In genomic region chr17:27392918-27393317, GRCm38 (mm10) we compare ENCODE assay signal across 10 mouse cellular contexts.
DNase-seq lines count a peak whose midpoint lies in the region; ATAC-seq and TF ChIP-seq lines count a peak whose summit lies in the region.
"Had no signal": no experiment of that assay in that cellular context is flagged by ENCODE, and none has a peak within 500 bp of the region (broad histone marks: within the 10 kb centered on the region; RNA-seq: fewer than 3 reads in every experiment).

No protein-coding gene starts in this region.

- H3K4me3 ChIP-seq in lung, postnatal 0 days (ENCODE audit: low read depth, low read length) = no peak overlapping the region
- no peak overlapping the region for H3K4me3 ChIP-seq in forebrain, embryonic 15.5 days
- H3K4me3 ChIP-seq in hindbrain, embryonic 14.5 days (replicated peaks; ENCODE audit: low read length) = no peak overlapping the region
- H3K4me3 ChIP-seq: lung, embryonic 15.5 days had no signal

- peak; percentile 50 for ATAC-seq in lung, postnatal 0 days
- ATAC-seq in forebrain, embryonic 15.5 days (replicated peaks) = no peak
- ATAC-seq in hindbrain, embryonic 14.5 days (ENCODE audit: low FRiP score) = no peak
- ATAC-seq: Patski had no signal

- TF ChIP-seq CTCF in lung, postnatal 0 days (IDR thresholded peaks at IDR 0.05) = no peak

- DNase-seq in lung, postnatal 0 days (ENCODE audit: low spot score) = peak; percentile 60
- no peak for DNase-seq in lung, postnatal 14 days
- DNase-seq in hindbrain, embryonic 14.5 days (ENCODE audit: low spot score) = peak; percentile 55
- DNase-seq in retina, postnatal 1 day = peak; percentile 83
- no peak for DNase-seq in urinary bladder, postnatal 25 days (ENCODE audit: low spot score)
- DNase-seq in spleen, adult 12 weeks (ENCODE audit: low spot score) = no peak
- DNase-seq: cerebellum, adult 9-11 months had no signal

- no peak overlapping the region for H3K27ac ChIP-seq in lung, postnatal 0 days (ENCODE audit: low read length)
- 0 out of 2 replicates have a peak overlapping the region, but pooled peaks have one; percentile 14 for H3K27ac ChIP-seq in forebrain, embryonic 15.5 days (replicated peaks)
- H3K27ac ChIP-seq in hindbrain, embryonic 14.5 days = peak overlapping the region; percentile 26; the same call in 1 of the 2 replicates
- H3K27ac ChIP-seq: lung, embryonic 15.5 days had no signal

- no peaks in the 10 kb centered on the region for H3K36me3 ChIP-seq in lung, postnatal 0 days (ENCODE audit: insufficient read depth, low read length)
- no peaks in the 10 kb centered on the region for H3K36me3 ChIP-seq in forebrain, embryonic 15.5 days
- no peaks in the 10 kb centered on the region for H3K36me3 ChIP-seq in hindbrain, embryonic 14.5 days (replicated peaks; ENCODE audit: control insufficient read depth, insufficient read depth)
- H3K36me3 ChIP-seq: lung, embryonic 15.5 days had no signal

- TF ChIP-seq EP300 in lung, postnatal 0 days (IDR thresholded peaks at IDR 0.05) = no peak

- no peaks in the 10 kb centered on the region for H3K4me1 ChIP-seq in lung, postnatal 0 days (ENCODE audit: insufficient read depth, low read depth, low read length)
- peaks cover 26% of the 10 kb centered on the region for H3K4me1 ChIP-seq in forebrain, embryonic 15.5 days
- peaks cover 31% of the 10 kb centered on the region for H3K4me1 ChIP-seq in hindbrain, embryonic 14.5 days (replicated peaks; ENCODE audit: control insufficient read depth, insufficient read depth, low read length)
- H3K4me1 ChIP-seq: lung, embryonic 15.5 days had no signal

- H3K9me3 ChIP-seq in lung, postnatal 0 days (ENCODE audit: low read length) = no peaks in the 10 kb centered on the region
- no peaks in the 10 kb centered on the region for H3K9me3 ChIP-seq in forebrain, embryonic 15.5 days
- H3K9me3 ChIP-seq in hindbrain, embryonic 14.5 days (ENCODE audit: control insufficient read depth, low read length) = no peaks in the 10 kb centered on the region
- H3K9me3 ChIP-seq: lung, embryonic 15.5 days had no signal

- H3K4me2 ChIP-seq in lung, postnatal 0 days (replicated peaks; ENCODE audit: low read depth, low read length) = no peak overlapping the region
- no peak overlapping the region for H3K4me2 ChIP-seq in forebrain, embryonic 15.5 days (replicated peaks)
- no peak overlapping the region for H3K4me2 ChIP-seq in hindbrain, embryonic 14.5 days (replicated peaks)
- H3K4me2 ChIP-seq: lung, embryonic 15.5 days had no signal

- no peak overlapping the region for H3K9ac ChIP-seq in lung, postnatal 0 days (replicated peaks; ENCODE audit: low read depth)
- no peak overlapping the region for H3K9ac ChIP-seq in forebrain, embryonic 15.5 days (replicated peaks)
- H3K9ac ChIP-seq in hindbrain, embryonic 14.5 days = no peak overlapping the region
- H3K9ac ChIP-seq: lung, embryonic 15.5 days had no signal

- H3K27me3 ChIP-seq in lung, postnatal 0 days (replicated peaks; ENCODE audit: insufficient read depth, low read length) = no peaks in the 10 kb centered on the region
- no peaks in the 10 kb centered on the region for H3K27me3 ChIP-seq in forebrain, embryonic 15.5 days
- no peaks in the 10 kb centered on the region for H3K27me3 ChIP-seq in hindbrain, embryonic 14.5 days (ENCODE audit: control insufficient read depth, insufficient read depth, low read length)
- H3K27me3 ChIP-seq: lung, embryonic 15.5 days had no signal

- 51% methylated on average over 8 of the region's 8 CpGs for WGBS in lung, postnatal 0 days
- 37% methylated on average over 8 of the region's 8 CpGs for WGBS in forebrain, embryonic 15.5 days
- WGBS in hindbrain, embryonic 14.5 days = 20% methylated on average over 8 of the region's 8 CpGs

Comparison
In these comparisons a context has a peak if more than half of its experiments do, and no peak if none do; other contexts are left out.
1. DNase-seq: peak in lung, postnatal 0 days (single experiment), hindbrain, embryonic 14.5 days (single experiment) and retina, postnatal 1 day (single experiment); none in lung, postnatal 14 days (single experiment), urinary bladder, postnatal 25 days (single experiment) and spleen, adult 12 weeks (single experiment).